Mouse (Mus musculus) left cerebral cortex, postnatal 14 days (tissue): ENCODE results near the gene Slc38a11. TPM values are rescaled to one million over a fixed set of nuclear protein-coding genes. Genes with fewer than 3 reads are reported as not detected.

Experiments used
- DNase-seq, 2 experiments: peaks; one replicate each; pipeline ENCODE4 v3.0.0; 2021 to 2022; ENCODE audit warnings: low spot score in 2 of 2, mixed read lengths in 1 of 2
- intact Hi-C: fragments of 180-260 bp; cut with DNase I; formaldehyde crosslinking; loops from one replicate; pipeline ENCODE4 v1.15.1; 2025
- long read RNA-seq, 2 experiments: library from polyadenylated mRNA; stranded (forward); transcript quantifications; one replicate each; pipeline ENCODE4 v2.0.0; 2021
- total RNA-seq, 2 experiments: library from RNA; stranded (reverse); gene quantifications; 2 replicates each; pipeline ENCODE4 v1.2.3; 2021

Slc38a11 gene
- total RNA-seq, result 1 to 10 TPM; 3.0 to 3.2 TPM
- long read RNA-seq, experiment 1, partial matches to known transcripts, result 0 of 3 reads
- long read RNA-seq, experiment 1, other reads (novel, unspliced or antisense), result 1 of 3 reads
- long read RNA-seq, experiment 2, partial matches to known transcripts, result 1 of 3 reads
- long read RNA-seq, experiment 2, other reads (novel, unspliced or antisense), result 0 of 3 reads

DNA sequence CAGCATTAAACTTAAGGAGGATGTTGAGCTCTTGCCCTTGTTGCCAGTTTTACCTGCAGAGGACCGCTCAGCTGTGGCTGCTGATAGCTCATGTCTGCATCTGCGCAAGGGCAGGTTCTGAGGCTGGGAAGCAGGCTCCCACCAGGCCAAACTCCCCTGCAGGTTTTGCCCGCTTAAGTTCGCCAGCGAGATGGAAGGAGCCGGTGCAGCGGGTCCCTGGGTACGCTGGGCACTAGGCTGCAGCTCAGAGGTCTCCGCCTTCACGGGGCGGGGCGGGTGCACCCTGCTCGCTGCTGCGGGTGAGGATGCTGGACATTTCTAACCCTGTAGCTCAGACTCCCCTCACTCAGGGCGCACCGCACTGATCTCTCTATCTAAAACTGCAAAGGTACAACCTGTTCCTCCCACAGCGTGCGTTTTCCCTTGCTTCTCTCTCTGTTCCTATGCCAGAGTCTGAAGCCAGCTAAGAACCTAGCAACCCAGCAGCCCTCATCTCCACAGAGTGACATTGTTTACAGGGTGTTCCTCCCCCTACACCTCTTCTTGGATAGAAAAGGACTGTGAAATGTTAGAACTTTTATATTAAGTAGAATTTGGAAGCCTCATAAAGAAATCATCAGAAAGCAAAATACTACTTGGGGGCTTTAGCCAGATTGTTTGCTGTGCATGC, at the start of gene Slc38a11:
Gene Slc38a11 (minus strand): TSS at position 207 of the 670 bp plus-strand sequence.
- no peak for DNase-seq

DNA sequence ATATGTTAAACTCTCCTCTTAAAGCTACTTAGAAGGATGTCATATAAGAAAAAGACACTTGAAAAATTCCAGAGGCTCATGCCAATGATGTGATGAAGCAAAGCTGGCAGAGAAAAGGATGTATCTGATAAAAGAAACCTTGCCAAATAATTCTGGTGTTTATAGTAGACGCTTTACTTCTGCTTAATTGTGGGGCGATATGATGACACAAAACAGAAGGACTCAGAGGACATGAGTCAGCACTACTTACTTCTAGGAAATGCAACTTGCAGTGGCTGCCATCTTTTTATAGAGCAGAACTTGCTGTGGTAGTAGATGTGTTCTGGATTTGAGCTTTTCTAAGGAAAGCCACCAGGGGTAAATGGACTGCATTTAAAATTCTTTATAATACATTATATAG, 43.3 kb upstream of the Slc38a11 start:
- intact Hi-C loops, result no loop called here
- DNase-seq, result no peak

More for the DNA sequence above, at the start of gene Slc38a11:
- intact Hi-C loops, result no loop called here

DNA sequence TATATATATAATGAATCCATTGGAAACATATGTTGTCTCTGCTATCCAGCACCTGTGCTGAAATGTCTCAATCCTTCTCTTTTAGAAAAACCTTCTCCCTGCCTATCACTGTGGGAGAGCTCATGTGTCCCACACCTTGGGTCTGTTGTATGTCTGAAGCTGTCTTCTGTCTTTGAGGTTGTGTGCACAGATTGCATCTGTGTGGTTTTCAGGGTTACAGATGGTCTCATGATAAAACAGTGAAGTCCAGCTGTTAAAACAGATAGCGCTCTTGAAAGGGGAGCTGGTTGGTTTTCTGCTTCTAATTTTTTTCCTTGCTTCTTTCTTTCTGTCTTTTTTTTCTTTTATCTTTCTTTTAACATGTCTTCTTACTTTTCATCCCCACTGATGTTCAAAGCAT, 41.6 kb upstream of the Slc38a11 start:
- intact Hi-C loops, result no loop called here
- no peak for DNase-seq

DNA sequence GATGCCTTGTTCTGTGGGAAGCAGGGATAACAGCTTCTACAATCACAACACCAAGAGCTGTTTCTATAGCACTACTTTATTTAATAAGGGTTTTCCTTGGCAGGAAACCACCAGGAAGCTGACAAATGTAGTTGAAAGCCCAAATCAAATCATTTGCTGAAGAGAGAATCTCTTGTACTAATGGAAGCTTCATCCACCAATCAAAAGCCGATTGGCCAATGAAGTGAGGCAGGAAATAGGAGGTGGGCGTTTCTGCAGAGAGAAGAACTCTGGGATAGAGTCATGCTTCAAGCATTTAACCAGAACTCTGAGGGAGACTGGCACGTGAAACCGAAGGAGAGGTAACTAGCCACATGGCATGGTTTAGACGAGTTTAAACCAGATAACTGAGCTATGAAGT, 38.2 kb upstream of the Slc38a11 start:
- intact Hi-C loops, result no loop called here
- no peak for DNase-seq

DNA sequence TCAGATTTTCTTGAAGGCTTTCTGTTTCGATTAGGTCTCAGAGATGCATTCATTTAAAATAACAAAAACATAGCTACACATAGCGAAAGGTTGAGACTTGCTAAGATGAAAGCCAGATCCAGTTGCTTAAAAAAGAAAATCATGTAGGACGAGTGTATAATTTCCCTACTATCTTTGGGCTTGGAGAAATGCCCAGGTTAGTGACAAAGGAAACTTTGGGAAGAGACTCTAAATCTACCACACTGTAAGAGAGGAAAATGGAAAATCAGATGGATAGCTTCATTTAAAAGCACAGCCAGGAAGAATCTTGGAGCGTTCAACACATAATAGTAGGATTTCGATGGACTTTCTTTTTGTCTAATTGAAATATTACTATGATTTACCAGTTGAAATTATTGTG, 36.1 kb upstream of the Slc38a11 start:
- intact Hi-C loops, result loop anchor here (5.0 kb wide), 1 partner anchor 167 kb away; the partner anchor contains the start of gene Scn3a
- DNase-seq, result peak; percentile 32 to 69

DNA sequence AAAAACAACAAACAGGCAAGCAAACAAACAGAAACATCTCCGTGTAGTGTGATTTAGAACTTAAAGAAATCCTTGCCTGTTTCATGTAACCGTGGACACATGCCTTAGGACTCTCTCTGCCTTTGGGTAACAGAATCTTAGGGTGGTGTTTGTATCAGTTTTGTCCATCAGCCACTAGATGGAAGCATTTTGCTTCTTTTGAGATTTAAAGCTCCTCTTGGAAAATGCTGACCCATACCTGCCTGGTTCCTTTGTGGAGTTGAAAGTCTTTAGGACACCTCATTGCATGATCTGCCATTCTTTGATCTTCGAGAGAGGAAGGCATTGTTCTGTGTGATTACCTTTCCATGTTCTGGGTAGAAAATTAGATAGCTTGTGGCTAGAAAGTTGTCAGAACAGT, 32.3 kb upstream of the Slc38a11 start:
- intact Hi-C loops, result loop anchor here (5.0 kb wide), 1 partner anchor 171 kb away; the partner anchor contains the start of gene Scn3a
- peak; percentile 22 to 54 for DNase-seq

DNA sequence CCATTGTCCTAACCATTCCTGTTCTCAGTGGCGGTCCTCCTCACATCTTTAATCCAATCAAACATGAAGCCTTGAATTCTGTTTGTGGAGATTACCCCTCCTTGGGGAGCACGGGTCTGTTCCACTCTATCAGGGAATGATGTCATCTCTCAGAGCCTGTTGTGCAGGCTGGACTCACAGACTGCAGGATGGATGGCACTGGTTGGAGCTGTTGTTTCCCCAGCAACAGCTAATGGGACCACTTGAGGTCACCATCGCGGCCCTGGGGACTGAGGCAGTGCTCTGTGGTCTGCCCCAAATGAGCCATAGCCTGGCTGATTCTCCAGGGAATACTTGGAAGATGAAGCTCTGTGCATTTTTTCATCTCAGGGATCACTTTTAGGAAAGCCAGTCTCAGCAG, 29.2 kb upstream of the Slc38a11 start:
- DNase-seq, result no peak
- intact Hi-C loops, result no loop called here

DNA sequence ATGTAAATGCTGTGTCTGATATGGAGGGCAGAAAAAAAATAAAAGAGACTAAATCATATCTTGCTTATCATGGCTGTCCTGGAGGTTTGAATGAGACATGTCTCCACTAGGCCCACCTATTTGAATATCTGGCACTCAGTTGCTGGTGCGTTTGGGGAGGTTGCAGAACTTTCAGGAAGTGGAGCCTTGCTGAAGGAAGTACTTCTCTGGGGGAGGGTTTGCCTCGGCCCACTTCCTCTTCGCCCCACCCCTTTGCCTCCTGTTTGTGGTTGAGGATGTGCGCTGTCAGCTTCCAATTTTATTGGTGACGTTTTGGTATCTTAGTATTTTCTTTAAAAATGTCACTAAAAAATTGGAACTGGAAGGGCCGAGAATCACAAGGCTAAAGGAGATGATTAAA, 27.5 kb upstream of the Slc38a11 start:
- no peak for DNase-seq
- intact Hi-C loops, result no loop called here

DNA sequence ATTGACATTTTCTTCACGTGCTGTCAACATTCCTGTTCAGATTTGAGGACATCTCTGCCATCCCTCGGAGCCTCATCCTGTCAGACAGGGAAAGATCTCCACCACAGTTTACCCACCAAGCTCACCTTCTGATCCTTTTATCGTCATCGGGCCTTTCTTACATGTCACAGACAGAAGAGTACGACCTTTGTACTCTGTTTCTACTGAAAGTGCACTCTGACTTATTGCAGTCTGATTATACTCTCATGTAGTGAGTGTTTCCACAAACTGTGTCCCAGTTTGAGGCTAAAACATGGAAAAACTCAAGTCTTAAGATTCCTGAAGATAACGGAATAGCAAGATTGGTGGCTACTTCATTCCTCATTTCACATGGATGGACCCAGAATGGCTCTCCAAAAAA, 21.0 kb upstream of the Slc38a11 start:
- DNase-seq, result no peak
- intact Hi-C loops, result no loop called here

DNA sequence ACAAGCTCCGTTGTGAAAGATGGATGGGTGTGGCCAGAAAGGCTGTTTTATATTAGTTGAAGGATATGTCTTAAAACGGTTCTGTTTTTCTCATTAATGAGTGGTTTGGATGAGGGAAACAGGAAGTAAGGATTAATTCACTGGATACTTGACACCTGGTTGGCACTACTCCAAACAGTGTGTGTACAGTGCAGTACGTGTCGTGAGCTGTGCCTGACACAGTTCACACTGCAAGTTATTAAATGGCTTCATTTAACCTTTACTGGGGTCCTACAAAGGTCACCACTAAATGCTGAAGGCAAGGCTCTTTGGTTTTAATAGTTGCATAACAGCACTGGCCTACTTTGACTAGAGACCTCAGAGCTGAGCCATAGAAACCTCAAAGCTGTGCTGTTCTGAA, 18.7 kb upstream of the Slc38a11 start:
- no peak for DNase-seq
- intact Hi-C loops, result no loop called here

DNA sequence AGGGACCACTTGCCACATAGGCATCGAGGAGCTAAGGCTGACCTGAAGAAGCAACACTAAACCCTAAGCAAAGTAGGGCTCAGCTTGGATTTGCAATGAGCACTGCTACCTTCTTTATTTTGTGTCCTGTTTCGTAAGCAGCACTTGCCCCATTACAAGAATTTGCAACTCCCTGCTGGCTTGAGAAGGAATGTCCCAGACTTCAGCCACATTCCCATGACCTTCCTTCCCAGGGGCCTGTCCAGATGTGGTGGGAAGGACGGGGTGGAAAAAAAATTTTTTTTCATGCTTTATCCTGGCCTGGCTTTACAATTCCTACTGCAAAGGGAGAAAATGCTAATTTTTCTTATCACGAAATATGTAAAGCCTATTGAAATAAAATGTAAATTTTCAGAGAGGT, 14.6 kb upstream of the Slc38a11 start:
- intact Hi-C loops, result no loop called here
- DNase-seq, result no peak

DNA sequence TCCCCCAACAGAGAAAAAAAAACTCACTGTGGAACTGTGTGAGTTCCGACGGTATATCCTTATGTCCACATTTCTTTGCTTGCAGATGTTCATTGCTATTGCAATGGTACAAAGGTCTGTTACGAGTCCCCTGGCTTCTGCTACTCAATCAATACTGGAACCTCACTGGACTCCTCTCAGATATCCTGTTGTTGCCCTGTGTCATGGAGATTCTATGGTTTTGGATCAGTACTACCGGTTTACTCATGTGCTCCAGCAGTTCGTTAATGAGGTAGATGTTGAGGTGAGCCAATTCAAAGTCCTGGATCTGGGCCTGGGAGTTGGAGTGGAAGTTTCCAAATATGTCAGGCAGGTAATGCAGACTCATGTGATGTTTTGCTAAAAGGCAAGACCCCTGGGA, 10.6 kb upstream of the Slc38a11 start:
- intact Hi-C loops, result no loop called here
- DNase-seq, result no peak

DNA sequence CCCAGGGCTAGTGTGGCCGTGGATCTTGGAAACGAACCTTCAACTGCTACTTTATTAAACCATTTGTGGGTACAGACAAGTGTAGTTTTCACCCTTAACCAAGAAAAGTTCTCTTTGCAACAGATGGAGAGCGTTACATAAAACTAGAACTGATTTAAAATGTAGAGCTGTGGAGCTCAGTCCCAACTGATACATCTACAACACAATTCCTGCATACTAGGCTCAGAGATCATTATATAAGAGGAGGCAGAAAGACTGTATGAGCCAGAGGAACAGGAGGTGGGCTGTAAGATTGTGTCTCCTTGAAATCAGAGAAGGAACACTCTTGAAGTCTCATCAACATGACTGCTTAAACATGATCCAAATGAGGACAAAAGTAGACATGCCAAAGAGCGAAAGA, 9.2 kb upstream of the Slc38a11 start:
- intact Hi-C loops, result no loop called here
- DNase-seq, result no peak

DNA sequence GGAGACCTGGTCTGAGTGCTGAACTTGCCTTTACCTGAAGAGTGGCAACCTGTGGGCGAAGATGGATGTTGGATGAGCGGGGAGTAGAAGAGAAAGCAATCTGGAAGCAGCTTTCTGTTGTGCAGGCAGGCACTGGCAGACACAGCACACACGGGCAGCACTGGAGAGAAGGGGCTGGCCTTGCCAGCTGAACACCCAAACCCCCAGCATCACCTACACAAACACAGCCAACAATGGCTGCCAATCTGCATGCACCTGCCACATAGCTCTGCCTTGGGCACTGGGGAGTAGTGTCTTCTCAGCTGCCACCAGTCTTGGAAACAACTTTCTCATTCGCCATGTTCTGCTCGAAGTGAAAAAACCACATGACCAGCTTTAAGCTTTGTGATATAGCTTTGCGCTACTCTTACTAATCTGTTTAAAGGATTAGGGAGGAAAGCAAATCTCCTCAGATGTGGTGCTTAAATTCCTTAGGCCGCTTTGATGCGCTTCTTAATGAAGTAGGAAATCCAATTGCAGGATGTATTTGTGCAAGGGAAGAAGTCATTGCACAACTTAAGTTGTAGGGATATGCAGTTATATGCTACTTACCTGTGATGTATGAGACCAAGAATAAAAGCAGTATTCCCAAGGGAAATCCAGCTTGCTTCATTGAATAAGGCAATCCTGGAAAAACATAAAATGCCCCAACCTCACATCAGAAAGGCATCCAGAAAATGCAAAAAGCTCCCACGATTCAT, 2.9 kb downstream of the Slc38a11 start:
- intact Hi-C loops, result no loop called here
- no peak for DNase-seq

DNA sequence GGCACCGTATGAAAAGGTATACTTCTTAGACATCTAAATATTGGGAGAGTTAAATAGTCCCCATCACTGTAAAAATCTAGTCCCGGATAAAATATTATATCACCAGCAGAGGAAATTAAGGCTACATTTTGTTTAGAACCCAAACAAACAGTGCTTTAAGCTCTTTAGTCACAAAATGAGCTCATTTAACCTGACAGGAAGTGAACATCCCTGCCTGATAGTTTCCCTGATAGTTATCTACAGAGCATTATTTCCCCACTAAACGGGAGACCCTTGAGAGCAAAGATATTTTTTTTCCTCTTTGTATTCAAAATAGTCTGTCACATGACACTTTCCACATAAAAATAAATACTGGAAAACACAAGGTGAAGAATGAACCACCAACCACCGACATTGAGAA, 16.5 kb downstream of the Slc38a11 start:
- intact Hi-C loops, result no loop called here

DNA sequence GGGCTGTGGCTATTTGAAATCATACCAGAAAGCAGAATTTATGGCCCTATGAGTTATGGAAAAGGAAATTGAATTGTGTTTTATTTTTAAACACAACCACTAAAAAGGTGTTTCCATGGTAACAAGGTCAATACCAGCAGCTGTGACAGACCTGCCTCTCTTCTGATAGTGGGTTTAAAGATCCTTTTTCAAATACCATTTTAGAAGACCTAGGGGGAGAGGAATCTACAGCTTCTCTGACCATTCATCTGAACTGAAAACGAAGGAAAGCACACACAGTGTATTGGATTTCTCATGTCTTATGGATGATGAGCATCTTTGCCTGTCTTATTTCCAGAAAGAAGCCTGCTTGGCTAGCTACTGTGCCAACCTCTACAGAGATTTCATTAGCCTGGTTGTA, 16.9 kb downstream of the Slc38a11 start:
- DNase-seq, result no peak
- intact Hi-C loops, result no loop called here

More for the DNA sequence above, 16.5 kb downstream of the Slc38a11 start:
- DNase-seq, result no peak

DNA sequence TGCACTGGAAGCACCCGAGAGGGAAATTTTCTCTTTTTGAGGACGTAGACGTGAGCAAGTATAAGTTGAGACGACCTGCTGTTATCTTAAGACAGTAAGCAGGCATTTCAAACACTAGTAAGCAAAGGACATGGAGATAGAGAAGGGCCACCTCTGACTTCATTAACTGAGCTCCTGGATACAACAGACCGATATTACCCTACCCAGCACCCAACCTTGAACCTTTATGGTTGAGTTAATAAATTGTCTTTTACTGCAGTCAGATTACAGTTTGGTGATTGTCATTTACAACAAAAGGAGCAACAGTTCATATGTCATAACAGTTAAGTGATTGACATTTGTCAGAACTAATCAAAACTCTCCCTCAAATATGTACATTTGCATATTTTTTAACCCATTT, 17.8 kb downstream of the Slc38a11 start:
- no peak for DNase-seq
- intact Hi-C loops, result no loop called here

DNA sequence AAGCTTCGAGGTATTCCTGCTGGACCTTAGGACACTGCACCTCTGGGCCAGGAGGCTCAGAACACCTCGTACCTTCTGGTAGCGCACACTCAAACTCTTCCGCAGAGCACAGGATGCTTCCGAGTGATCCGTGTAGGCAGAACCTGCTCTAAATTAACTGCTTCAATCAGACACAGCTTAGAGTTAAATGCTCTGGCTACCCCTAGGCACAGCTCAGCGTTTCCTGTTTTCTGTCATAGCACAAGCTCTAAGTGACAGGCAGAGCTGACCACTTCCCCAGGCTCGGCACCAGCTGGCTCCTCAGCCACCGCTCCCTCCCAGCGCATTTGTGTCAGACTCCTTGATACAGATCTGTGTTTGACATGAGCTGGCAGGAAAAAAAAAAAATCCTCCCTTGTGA, 21.8 kb downstream of the Slc38a11 start:
- intact Hi-C loops, result no loop called here
- DNase-seq, result peak in 1 of 2 experiments; percentile 5

DNA sequence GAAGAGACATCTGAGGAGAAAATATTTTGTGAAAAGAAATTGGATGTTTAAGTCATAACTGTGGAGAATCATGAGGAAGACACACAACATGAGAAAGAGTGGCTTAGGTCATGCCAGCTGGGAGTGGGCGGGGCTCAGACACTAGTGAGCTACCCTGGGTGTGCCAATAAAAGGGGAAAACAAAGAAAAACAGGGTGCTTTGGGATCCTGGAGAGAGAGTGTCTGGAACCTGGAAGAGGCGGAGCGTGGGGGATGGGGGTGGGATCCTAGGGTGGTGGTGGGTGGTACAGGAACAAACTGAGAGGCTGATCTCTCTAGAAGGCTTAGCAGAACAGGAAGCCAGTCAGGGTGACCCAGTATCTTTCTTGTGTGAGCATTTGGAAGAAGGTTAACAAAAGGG, 23.0 kb downstream of the Slc38a11 start:
- no peak for DNase-seq
- intact Hi-C loops, result no loop called here

DNA sequence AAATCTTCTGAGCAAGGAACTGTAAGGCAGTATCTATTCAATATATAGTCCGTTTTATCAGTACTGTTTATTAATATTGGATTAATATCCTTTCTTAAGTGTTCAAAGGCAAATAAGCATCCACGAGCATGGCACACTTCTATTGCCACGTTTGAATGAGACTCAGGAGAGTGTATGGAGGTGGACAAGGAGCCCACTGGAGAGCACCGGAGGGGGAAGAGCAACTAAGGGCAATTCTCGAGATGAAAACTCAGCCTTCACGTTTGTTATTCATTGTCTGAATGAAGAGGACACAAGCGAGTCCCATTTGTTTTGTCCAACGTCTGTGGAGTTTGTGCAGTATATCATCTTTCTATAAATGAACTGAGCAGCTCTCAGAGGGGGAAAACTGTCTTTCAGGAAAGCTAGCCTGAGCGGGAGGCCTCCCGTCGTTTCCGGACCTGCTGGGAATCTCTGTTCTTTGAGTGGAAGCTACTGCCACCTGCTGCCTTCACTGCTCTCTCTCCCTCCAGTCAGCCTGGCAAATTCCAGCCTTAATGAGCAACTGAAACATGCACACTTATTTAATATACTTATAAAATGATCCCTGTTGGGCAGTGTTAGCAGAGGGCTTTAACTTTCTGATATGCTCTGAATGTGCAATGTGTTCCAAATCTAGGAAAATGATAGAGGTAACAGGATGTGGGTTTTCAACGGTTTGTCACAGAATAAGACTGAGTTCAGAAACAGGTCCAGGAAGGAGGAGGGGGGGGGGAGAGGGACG, 26.3 kb downstream of the Slc38a11 start:
- intact Hi-C loops, result loop anchor here (2.0 to 10.0 kb wide), 3 partner anchors 193 to 370 kb away; partner anchors contain the start of gene Grb14
- DNase-seq, result peak; percentile 44 to 70
